Mouse (Mus musculus): ENCODE results near the gene Farsa. TPM values are rescaled to one million over a fixed set of nuclear protein-coding genes. Genes with fewer than 3 reads are reported as not detected.

The Farsa gene
- 109 and 153 TPM in 2 replicates for polyA plus RNA-seq (2012; rRNA removed)

- peak; percentile 98 for DNase-seq (ENCODE audit: low read depth)
- TF ChIP-seq POLR2A (IDR thresholded peaks at IDR 0.05; ENCODE audit: borderline replicate concordance, extremely low read depth, insufficient read depth, insufficient read length, poor library complexity, severe bottlenecking) (peak; percentile 76; the same call in 1 of the 2 replicates), CTCF (IDR thresholded peaks at IDR 0.05; ENCODE audit: borderline replicate concordance, extremely low read depth, insufficient read depth, insufficient read length) (no peak)
These were observed at the start of gene Farsa for GRCm38 (mm10) chr8:84856864-84857441. Gene Farsa, plus strand, starts transcription at chr8:84856989.

DNA sequence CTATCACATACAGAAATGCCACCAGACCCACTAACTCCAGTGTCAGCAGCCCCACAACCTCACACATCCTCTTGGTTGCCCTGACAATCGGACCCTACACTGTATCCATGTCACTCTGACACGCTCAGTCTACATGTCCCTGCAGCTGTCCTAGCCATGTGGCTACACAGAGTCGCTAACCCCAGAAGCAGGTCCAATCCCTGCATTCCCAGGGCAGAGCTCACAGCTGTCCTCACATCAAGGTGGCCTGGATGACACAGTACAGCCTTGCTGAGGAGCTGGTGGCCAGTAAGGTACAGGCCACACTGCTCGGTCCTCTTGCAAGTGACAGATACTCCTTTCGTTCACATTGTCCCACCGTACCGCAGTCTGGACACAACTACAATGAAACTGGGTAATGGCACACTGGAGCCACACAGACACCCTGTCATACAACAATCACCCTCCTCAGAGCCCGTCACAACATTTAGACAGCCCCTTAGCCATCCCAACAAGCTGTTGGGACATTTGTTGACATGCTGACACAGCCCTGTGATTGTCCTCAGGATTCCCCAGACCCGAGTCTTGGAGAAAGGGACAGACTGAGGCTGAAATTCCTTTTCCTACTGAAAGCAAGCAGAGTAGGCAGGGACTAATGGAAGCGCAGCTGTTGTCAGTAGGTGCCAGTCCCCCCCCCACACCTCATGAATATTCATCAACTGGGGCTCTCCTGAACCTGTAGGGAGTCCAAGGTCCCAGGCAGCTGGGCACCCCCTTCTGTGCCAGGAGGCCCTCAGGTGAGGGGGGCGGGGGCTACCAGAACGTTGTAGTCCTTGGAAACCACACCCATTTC is 47.5 kb upstream of the Farsa start:
- no peak for TF ChIP-seq CTCF (IDR thresholded peaks at IDR 0.05; ENCODE audit: borderline replicate concordance, extremely low read depth, insufficient read depth, insufficient read length)
- peak; percentile 85 for DNase-seq (ENCODE audit: low read depth)

DNA sequence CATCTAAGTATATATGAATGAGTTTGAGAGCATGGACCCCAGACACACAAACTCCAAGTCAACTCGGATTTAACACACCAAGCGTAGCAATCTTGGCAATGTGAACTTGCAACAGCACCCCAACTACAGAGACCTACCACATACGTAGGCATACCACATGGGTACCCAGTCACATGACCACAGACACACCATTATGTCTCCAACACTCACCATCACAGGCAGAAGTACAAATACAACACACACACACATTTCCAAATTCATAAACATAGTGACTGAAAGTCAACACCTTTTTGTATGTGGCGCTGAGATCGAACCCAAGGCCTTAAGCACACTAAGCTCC is 46.9 kb upstream of the Farsa start:
- TF ChIP-seq POLR2A (IDR thresholded peaks at IDR 0.05; ENCODE audit: borderline replicate concordance, extremely low read depth, insufficient read depth, insufficient read length, poor library complexity, severe bottlenecking) (no peak), CTCF (IDR thresholded peaks at IDR 0.05; ENCODE audit: borderline replicate concordance, extremely low read depth, insufficient read depth, insufficient read length) (no peak)
- peak; percentile 71 for DNase-seq (ENCODE audit: low read depth)

DNA sequence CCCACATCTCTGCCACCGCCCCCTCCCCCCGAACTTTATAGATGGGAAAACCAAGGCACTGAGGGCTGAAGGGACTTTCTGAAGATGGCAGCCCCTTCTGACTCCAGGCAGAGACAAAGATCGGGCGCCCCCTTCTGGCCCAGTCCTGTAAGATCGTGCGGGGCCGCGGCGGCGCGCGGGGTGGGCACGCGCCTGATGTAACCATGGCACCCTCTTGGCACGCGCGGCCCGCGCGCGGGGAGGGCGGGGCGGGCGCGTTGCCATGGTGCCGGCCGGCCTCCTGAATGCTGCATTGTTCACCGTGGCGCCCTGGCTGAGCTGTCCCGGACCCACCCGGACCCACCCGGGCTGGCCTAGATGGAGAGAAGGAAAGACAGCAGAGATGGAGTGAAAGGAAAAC is 45.9 kb upstream of the Farsa start:
- TF ChIP-seq CTCF (IDR thresholded peaks at IDR 0.05; ENCODE audit: borderline replicate concordance, extremely low read depth, insufficient read depth, insufficient read length) (peak; percentile 83), POLR2A (IDR thresholded peaks at IDR 0.05; ENCODE audit: borderline replicate concordance, extremely low read depth, insufficient read depth, insufficient read length, poor library complexity, severe bottlenecking) (0 out of 2 replicates have a peak, but pooled peaks have one; percentile 6)
- peak; percentile 96 for DNase-seq (ENCODE audit: low read depth)

GRCm38 (mm10) chr8:84811303-84811702 is 45.5 kb upstream of the Farsa start:
- no peak for TF ChIP-seq CTCF (IDR thresholded peaks at IDR 0.05; ENCODE audit: borderline replicate concordance, extremely low read depth, insufficient read depth, insufficient read length)
- no peak for TF ChIP-seq POLR2A (IDR thresholded peaks at IDR 0.05; ENCODE audit: borderline replicate concordance, extremely low read depth, insufficient read depth, insufficient read length, poor library complexity, severe bottlenecking)
- no peak for DNase-seq (ENCODE audit: low read depth)

DNA sequence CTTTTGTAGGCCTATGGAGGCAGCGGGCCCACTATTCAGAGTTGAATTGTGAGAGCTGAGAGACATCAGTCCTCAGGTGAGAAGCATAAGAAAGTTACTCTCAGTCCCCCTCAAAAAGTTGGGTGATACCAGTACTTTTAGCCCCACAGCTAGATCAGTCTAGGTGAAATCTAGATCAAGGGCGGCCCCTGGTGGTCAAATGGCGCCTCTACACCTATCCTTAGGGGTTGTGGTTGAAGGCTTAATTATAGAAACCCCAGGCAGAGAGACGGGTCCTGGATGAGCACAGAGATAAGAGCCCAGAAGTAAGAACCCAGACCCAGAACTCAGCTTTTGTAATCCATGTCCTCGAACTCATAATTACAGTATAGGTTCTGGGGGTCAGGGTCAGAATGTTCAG is 43.7 kb upstream of the Farsa start:
- TF ChIP-seq CTCF (IDR thresholded peaks at IDR 0.05; ENCODE audit: borderline replicate concordance, extremely low read depth, insufficient read depth, insufficient read length) (peak; percentile 80; the same call in 1 of the 2 replicates), POLR2A (IDR thresholded peaks at IDR 0.05; ENCODE audit: borderline replicate concordance, extremely low read depth, insufficient read depth, insufficient read length, poor library complexity, severe bottlenecking) (no peak)
- DNase-seq (ENCODE audit: low read depth): peak; percentile 86

- TF ChIP-seq POLR2A (IDR thresholded peaks at IDR 0.05; ENCODE audit: borderline replicate concordance, extremely low read depth, insufficient read depth, insufficient read length, poor library complexity, severe bottlenecking): no peak
- TF ChIP-seq CTCF (IDR thresholded peaks at IDR 0.05; ENCODE audit: borderline replicate concordance, extremely low read depth, insufficient read depth, insufficient read length): no peak
- DNase-seq (ENCODE audit: low read depth): peak; percentile 48
These were observed 43.0 kb upstream of the Farsa start for GRCm38 (mm10) chr8:84813830-84814229.

DNA sequence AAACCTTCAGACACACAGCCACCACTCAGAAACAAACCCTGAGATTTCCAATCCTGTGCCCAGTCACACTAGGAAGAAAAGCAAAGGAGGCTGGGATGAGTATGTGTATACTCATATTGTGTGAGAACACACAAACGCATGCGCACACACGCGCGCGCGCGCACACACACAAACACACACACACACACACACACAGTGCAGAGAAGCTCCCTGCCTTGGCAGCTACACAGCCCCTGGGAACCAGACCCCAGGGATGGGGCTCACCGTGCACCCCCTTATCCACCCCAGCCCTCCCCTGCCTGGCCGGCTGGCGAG is 42.6 kb upstream of the Farsa start:
- TF ChIP-seq CTCF (IDR thresholded peaks at IDR 0.05; ENCODE audit: borderline replicate concordance, extremely low read depth, insufficient read depth, insufficient read length) (no peak), POLR2A (IDR thresholded peaks at IDR 0.05; ENCODE audit: borderline replicate concordance, extremely low read depth, insufficient read depth, insufficient read length, poor library complexity, severe bottlenecking) (no peak)
- DNase-seq (ENCODE audit: low read depth): no peak

DNA sequence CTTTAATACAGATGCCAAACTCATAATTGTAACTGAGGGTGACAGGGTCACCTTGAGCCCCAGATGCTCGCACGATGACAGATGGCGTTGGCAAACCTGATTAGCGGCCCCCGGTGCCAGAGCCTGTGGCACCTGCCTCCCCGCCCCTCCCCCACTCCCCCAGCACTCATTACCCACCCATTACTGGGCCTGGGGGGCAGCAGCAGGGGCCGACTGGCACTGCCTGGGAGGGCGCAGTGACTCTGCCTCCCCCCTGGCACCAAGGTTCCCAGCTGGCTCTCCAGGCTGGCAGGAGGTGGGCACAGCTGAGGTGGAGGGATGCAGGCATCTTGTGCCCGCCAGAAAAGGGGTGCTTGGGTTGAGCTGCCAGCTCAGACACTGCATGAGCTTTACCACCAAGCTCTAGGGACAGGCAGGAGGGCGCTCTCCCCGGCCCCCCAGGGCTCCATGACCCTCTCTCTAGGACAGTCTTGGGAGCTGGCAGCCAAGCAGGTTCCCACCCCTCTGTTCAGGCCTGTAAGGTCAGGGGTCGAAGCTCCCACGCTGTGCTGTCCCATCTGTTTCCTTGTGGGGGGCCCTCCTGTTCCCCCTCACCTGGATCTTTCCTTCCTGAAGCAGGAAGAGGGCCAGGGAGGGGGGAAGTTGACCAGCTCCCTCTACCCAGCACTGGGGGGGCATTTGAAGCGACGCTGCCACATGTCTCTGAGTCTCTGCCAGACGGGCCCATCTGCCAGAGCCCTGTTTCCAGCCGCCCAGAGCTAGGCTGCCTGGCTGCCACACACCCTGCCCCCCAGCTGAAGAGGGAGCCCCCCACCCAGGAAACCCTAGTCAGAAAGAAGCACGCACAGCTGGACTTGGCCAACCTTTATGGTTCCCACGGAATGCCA is 42.0 kb upstream of the Farsa start:
- peak; percentile 89 for DNase-seq (ENCODE audit: low read depth)
- TF ChIP-seq POLR2A (IDR thresholded peaks at IDR 0.05; ENCODE audit: borderline replicate concordance, extremely low read depth, insufficient read depth, insufficient read length, poor library complexity, severe bottlenecking) (no peak), CTCF (IDR thresholded peaks at IDR 0.05; ENCODE audit: borderline replicate concordance, extremely low read depth, insufficient read depth, insufficient read length) (no peak)

DNA sequence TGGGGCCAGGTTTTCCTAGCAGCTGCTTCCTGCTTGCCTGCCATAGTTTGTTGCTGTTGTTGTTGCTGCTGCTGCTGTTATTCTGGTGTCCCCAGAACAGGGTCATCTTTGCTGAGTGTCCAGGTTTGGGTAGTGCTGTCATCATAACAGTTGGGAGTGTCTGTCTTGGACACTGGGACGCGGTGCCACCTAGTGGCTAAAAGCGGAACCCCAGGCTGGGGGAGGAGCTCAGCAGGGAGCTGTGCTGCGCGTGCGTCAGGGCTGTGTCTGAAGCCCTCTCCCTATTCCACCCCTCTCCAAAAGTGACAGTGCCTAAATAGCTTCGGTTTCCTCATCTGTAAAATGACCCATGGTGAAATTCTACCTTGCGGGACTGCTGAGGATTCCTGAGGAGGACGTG is 41.2 kb upstream of the Farsa start:
- DNase-seq (ENCODE audit: low read depth): peak; percentile 90
- TF ChIP-seq POLR2A (IDR thresholded peaks at IDR 0.05; ENCODE audit: borderline replicate concordance, extremely low read depth, insufficient read depth, insufficient read length, poor library complexity, severe bottlenecking) (no peak), CTCF (IDR thresholded peaks at IDR 0.05; ENCODE audit: borderline replicate concordance, extremely low read depth, insufficient read depth, insufficient read length) (peak; percentile 94)

DNA sequence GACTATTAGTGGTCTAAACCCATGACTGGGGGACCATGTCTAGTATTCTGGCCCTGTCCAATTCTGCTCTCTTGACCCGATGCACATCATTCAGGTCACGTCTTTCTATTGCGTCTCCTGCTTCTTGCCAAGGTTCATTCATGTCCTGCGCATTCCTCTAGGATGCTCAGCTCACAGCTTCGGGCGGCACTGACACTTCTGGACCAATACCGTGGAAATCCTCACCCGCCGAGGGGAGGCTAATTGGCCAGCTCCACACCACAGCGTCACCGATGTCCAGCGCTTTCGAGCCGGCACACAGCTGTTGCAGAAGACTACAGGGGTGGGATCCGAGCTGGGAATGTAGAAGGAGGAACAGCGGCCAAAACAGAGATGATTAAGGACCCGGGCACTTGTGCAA is 40.7 kb upstream of the Farsa start:
- no peak for DNase-seq (ENCODE audit: low read depth)
- TF ChIP-seq POLR2A (IDR thresholded peaks at IDR 0.05; ENCODE audit: borderline replicate concordance, extremely low read depth, insufficient read depth, insufficient read length, poor library complexity, severe bottlenecking): no peak
- no peak for TF ChIP-seq CTCF (IDR thresholded peaks at IDR 0.05; ENCODE audit: borderline replicate concordance, extremely low read depth, insufficient read depth, insufficient read length)
